Mouse (Mus musculus) ES-CJ7 (cell line): ENCODE measurements around the gene Tmem62.
A peak's percentile ranks its signal among the peaks of the same experiment; 100 is the strongest.
"Not testable (repeated sequence)": the region's sequence is repeated elsewhere in the genome, so short reads cannot be mapped to it uniquely, and the experiment has no call there.

Experiments
- DNase-seq: peaks from one replicate; pipeline ENCODE4 v3.0.0; 2011; ENCODE audit warnings: low read depth, low spot score

Gene Tmem62

GRCm38 (mm10) chr2:120976990-120977925 is at the start of gene Tmem62:
Tmem62 (plus strand) TSS chr2:120977017.
- DNase-seq: peak; percentile 30

- DNase-seq: no peak
Measured at GRCm38 (mm10) chr2:120933038-120933437, 43.8 kb upstream of the Tmem62 start.

GRCm38 (mm10) chr2:120951208-120951607 is 25.6 kb upstream of the Tmem62 start:
- no peak for DNase-seq

- no peak for DNase-seq
Measured at GRCm38 (mm10) chr2:120952176-120952938, 24.5 kb upstream of the Tmem62 start.

- DNase-seq: no peak
Measured at GRCm38 (mm10) chr2:120959363-120959762, 17.5 kb upstream of the Tmem62 start.

- DNase-seq: no peak
Measured at GRCm38 (mm10) chr2:120959827-120960226, 17.0 kb upstream of the Tmem62 start.

GRCm38 (mm10) chr2:120960261-120960660 is 16.6 kb upstream of the Tmem62 start:
- no peak for DNase-seq

GRCm38 (mm10) chr2:120963110-120963509 is 13.7 kb upstream of the Tmem62 start:
- no peak for DNase-seq

- DNase-seq: no peak
Measured at GRCm38 (mm10) chr2:120965486-120965885, 11.3 kb upstream of the Tmem62 start.

GRCm38 (mm10) chr2:120970045-120970539 is 6.7 kb upstream of the Tmem62 start:
- DNase-seq: no peak

- DNase-seq: peak; percentile 92
Measured at GRCm38 (mm10) chr2:120970559-120971080, 6.2 kb upstream of the Tmem62 start, which contains the start of gene Ubr1. Ubr1 (minus strand) TSS chr2:120970715.

GRCm38 (mm10) chr2:120971766-120972165 is 5.1 kb upstream of the Tmem62 start:
- no peak for DNase-seq

- not testable (repeated sequence) for DNase-seq
Measured at GRCm38 (mm10) chr2:120972257-120972656, 4.6 kb upstream of the Tmem62 start.

- peak; percentile 86 for DNase-seq
Measured at GRCm38 (mm10) chr2:120972964-120973363, 3.9 kb upstream of the Tmem62 start.

GRCm38 (mm10) chr2:120976308-120976707 is 509 bp upstream of the Tmem62 start:
- DNase-seq: peak; percentile 30

GRCm38 (mm10) chr2:120977926-120978692 is 1.3 kb downstream of the Tmem62 start:
- DNase-seq: no peak

- DNase-seq: no peak
Measured at GRCm38 (mm10) chr2:120978693-120979037, 1.8 kb downstream of the Tmem62 start.

- DNase-seq: no peak
Measured at GRCm38 (mm10) chr2:120979819-120980218, 3.0 kb downstream of the Tmem62 start.

- no peak for DNase-seq
Measured at GRCm38 (mm10) chr2:120980861-120981260, 4.0 kb downstream of the Tmem62 start.

- no peak for DNase-seq
Measured at GRCm38 (mm10) chr2:120983611-120984010, 6.8 kb downstream of the Tmem62 start.

GRCm38 (mm10) chr2:120985241-120985640 is 8.4 kb downstream of the Tmem62 start:
- DNase-seq: peak; percentile 68
